Mouse (Mus musculus): Measurements from ENCODE around the gene Rnf43. TPM values are rescaled to one million over a fixed set of nuclear protein-coding genes. Genes with fewer than 3 reads are reported as not detected.

The Rnf43 gene
- total RNA-seq (2017), result 0.10 and 0.27 TPM in 2 replicates

DNA sequence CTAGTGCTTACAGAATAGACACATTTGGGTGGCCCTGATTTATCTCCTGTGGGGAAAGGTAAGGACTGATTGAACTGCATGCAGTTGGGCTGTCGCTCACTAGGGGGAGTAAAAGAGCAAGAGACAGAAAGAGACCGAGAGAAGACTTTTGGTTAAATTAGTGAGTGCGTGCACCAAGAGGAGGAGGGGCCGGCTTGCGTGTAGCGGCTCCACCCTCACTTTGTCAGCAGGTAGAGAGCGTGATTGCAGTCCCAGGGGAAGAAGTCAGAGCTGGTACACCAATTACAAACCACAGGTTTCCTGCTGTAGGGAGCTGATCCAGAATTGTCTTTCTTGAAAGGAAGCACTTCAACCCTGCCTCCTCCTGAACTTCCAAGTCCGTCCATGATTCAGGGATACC, at the start of gene Rnf43:
Rnf43 (plus strand) TSS at position 316 of the 400 bp plus-strand sequence.
- peak; percentile 98 for ATAC-seq (replicated peaks; ENCODE audit: low read depth, poor library complexity, severe bottlenecking)

DNA sequence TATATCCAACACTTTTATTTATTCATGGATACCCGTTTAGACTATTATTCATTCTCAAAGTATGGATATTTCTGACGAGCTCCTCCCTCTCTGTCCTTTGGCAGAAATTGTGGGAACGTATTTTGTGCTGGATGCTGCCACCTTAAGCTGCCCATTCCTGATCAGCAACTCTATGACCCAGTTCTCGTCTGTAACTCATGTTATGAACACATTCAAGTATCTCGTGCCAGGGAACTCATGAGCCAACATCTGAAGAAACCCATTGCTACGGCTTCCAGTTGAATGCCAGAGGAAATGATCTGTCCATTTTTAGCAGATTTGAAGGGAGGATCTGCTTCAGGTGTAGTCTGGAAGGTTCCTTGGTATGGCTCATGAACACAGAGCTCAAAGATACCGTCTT, 48.5 kb upstream of the Rnf43 start:
- ATAC-seq (replicated peaks; ENCODE audit: low read depth, poor library complexity, severe bottlenecking), result no peak

DNA sequence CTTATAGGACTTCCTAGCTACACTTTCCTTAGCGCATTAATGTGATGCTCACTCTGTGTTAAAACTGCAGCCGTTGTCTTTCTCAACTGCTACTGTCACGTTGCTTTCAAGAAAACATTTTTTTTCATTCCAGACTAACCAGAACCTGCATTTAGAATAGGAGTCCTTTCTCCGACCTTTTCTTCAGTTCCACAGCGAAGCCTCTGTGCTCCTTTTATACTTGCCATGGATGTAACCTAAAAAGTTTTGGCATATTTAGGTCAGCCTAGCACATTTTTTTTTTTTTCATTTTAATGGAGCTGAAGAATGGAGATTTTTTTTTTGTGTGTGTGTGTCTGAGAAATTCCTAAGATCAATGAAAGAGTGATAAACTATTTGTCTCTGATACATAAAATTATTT, 47.0 kb upstream of the Rnf43 start:
- ATAC-seq (replicated peaks; ENCODE audit: low read depth, poor library complexity, severe bottlenecking), result no peak

DNA sequence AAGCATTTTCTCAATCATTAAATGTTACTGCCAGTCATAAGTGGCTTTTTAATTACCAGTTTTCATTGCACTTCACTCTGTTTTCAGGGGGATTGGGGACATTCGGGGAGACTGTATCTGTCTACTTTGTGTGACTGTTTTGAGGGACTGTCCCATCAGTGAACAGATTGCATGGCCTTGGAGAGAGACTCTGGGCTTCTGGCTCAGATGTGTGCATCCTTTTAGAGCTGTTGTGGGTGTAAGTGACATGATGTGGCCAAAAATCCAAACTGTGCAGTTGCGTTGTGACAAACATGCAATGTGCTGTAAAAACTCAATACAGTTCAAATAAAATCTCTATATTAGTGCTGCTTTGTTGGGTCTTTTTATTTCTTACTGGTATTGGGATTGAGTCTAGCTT, 46.6 kb upstream of the Rnf43 start:
- ATAC-seq (replicated peaks; ENCODE audit: low read depth, poor library complexity, severe bottlenecking), result no peak

DNA sequence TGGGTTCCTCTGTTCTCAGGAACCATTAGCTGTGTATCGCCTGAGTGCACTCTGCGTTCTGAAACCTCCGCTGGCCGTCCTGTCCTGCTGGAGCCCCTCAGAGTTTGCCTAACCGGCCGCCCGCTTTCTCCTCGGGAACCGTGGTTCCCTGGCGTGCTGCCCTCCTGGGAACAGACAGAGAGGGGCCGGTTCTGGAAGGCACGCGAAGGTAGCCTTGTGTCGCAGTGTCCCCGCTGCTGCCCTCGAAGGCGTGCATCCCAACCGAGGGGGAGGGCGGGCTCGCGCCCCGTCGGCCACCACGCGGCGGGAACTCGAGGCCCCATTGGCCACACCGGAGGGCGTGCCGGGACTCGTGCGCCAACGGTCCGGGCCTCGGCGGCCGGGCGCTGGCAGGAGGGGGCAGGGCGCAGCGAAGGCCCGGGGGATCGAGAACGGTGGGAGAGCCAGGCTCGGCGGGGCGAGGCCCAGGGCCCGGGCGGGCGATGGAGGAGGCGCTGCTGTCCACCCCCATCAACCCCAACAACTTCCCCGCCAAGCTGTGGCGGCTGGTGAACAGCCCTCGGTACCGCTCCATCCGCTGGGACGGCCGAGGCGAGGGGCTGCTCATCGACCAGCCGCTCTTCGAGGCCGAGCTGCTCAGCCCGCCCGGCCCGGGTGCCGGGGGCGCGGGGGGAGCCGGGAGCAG, 45.6 kb upstream of the Rnf43 start, which contains the start of gene Hsf5:
Hsf5 (plus strand) TSS at position 375 of the 685 bp plus-strand sequence.
- ATAC-seq (replicated peaks; ENCODE audit: low read depth, poor library complexity, severe bottlenecking), result no peak

DNA sequence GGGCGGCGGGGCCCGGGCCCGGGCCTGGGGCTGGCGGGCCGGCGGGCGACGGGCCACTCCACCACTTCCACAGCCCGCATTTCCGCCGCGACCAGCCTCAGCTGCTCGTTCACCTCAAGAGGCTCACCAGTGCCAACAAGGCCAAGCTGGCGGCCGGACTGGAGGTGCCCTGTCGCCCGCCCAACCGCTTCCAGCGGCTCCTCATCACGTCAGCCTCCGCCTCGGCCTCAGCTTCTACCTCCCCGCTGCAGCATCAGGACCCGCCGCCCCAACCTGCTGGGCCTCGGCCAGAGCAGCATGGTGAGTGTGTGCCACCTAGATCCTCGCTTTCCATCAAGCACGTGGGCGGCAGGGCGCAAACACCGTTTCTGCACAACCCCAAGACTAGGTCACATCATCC, 44.9 kb upstream of the Rnf43 start:
- no peak for ATAC-seq (replicated peaks; ENCODE audit: low read depth, poor library complexity, severe bottlenecking)

DNA sequence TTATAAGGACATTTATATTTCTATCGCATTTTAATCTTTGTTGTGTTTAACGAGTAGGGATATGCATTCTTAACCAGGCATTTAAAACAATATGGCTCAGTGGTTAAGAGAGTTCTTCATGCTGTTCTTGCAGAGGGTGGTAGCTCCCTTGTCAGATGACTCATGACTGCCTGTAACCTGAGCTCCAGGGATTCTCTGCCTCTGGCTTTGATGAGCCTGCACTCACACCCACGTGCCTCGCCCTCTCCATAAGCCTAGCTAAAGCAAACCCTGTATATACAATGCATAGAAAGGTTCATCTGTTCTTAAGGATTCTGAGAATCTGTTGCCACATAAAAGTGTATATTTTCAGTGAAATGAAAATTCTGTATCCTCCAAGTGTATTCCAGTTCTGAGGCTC, 39.4 kb upstream of the Rnf43 start:
- no peak for ATAC-seq (replicated peaks; ENCODE audit: low read depth, poor library complexity, severe bottlenecking)

DNA sequence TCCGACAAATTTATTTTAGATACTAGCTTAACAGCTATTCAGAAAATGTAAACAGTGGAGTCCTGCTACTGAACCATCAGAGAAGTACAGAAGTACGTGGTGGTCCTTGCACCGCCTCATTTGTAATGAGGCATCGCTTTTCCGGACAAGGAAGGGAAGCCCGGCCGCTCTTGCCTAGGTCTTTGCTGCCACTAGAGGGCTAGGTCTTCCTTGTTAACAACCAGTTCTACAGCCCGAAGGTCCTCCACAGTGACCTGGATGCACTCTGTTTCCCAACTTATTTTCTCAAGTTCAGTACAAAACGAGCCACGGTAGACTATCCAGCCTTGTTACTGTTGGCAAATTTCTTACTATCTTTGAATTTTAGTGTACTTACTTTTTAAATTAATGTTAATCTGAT, 32.7 kb upstream of the Rnf43 start:
- ATAC-seq (replicated peaks; ENCODE audit: low read depth, poor library complexity, severe bottlenecking), result peak; percentile 94

DNA sequence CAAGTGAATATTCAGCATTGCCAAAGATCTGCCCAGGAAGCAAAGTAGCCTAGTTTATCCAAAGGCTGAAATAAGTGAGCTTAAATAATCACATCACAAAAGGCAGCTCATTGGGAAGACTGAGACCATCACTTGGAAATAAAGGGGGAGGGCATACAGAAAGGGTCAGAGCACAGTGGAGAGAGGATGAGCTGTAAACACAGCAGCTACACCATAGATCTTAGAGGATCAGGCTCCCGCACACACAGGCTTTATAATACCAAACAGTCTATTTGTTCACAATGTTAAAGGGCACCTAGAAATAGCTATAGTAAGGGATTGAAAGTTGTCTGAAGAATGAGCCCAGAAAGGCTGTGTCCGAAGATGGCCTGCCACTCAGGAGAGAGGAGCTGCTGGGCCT, 23.7 kb upstream of the Rnf43 start:
- ATAC-seq (replicated peaks; ENCODE audit: low read depth, poor library complexity, severe bottlenecking), result no peak

DNA sequence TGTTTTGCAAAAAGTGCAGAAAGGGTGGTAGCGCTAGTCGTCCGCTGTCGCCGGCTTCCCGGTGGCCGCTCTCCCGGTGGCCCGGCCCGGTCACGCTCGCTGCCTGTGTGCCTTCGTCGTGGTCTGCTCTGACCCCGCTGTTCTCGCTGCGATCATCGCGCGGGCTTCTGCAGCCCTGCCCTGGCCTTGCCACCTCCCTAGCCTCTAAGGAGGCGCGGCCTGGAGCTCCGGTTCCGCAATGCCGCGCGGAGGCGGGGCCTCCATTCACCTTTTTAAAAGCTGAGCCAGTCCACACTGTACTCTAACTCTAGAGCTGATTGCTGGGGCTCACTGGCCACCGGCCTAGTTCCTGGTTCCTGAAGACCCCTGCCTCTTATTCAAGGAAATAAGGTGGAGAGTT, 23.3 kb upstream of the Rnf43 start:
- ATAC-seq (replicated peaks; ENCODE audit: low read depth, poor library complexity, severe bottlenecking), result peak; percentile 98

DNA sequence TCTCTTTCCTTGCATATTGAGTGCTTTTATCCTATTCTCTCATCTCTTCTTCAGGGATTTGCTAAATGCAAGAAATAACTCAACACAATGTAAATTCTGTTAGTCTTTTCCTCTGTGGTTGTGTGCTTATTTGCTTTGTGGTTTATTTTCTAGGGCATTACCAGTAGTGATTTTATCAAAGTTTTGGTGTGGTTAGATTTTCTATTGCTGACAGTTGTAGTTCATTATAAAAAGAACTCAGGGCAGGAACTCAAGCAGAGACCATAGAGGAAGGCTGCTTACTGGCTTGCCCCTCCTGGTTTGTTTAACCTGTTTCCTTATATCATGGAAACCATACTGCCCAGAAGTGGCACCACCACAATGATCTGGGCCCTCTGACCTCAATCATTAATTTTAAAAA, 19.7 kb upstream of the Rnf43 start:
- ATAC-seq (replicated peaks; ENCODE audit: low read depth, poor library complexity, severe bottlenecking), result no peak

DNA sequence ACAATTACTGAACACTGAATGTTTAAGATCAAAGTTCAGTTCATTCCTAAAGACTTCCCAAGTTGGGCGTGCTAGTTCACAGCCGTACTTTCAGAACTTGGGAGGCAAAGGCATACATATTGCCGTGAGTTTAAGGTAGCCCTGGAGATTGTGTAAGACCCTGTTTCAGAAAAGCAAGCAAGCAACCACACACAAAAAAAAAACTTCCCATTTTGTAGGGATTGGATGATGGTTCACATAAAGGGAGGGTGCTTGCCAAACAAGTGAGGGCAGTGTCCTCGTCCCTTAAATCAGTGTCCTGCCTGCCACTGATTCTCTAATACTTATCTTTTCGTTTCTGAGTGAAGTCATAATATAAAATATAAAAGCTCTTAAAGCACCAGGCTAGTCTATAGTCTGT, 7.8 kb upstream of the Rnf43 start:
- ATAC-seq (replicated peaks; ENCODE audit: low read depth, poor library complexity, severe bottlenecking), result 0 out of 2 replicates have a peak, but pooled peaks have one; percentile 25

DNA sequence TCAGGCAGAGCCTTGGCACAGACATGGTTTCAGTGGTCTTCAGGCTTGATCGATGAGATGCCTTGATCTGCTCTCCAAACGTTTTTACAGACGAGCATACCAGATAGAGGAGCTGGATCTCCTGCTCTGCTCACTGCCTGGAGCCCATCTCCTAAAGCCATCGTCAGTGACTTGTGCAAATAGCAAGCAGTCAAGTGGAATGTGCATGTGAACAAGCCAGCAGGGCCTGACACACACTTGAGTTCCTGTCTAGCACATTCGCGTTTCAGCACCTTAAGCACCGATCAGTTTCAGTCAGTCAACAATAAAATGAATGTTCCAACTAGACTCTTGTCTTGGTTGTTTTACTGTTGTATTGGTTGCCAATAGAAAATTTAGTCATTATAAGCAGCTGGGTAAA, 3.3 kb upstream of the Rnf43 start:
- no peak for ATAC-seq (replicated peaks; ENCODE audit: low read depth, poor library complexity, severe bottlenecking)

DNA sequence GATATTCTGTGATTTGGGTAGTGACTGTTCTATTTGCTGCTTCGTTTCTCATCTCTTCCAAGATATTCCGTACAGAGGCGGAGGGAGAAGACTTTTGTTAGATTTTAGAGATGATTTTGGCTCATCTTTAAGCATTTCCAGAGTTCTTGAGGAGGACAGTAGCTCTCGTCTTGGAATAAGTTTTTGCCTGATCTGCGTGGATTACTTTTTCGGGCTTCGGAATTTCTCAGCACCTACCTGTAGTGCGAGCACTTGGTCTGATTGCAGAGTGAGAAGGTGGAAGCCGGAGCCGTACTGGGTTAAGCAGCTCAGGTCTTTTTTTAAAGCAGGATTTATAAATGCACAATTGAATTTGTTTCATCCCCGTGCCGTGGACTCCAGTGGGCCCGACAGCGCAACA, 300 bp downstream of the Rnf43 start:
- ATAC-seq (replicated peaks; ENCODE audit: low read depth, poor library complexity, severe bottlenecking), result no peak

DNA sequence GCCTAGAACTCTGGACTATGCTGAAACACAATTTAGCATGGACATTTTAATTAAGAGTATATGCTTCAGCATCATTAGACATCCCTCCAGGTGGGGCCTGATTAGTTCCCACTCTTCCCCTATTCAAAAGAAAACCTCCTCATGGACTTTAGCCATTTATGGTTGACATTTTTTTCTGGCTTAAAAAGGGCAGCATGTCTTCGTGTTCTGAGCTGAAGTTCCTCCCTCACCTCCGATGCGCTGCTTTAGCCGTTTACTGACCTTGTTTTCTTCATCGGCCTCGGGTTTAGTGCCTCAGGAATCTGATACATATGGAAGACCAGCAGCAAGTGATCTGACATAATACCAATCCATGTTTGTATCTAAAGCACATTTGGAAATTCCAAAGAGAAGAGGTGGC, 1.4 kb downstream of the Rnf43 start:
- no peak for ATAC-seq (replicated peaks; ENCODE audit: low read depth, poor library complexity, severe bottlenecking)

DNA sequence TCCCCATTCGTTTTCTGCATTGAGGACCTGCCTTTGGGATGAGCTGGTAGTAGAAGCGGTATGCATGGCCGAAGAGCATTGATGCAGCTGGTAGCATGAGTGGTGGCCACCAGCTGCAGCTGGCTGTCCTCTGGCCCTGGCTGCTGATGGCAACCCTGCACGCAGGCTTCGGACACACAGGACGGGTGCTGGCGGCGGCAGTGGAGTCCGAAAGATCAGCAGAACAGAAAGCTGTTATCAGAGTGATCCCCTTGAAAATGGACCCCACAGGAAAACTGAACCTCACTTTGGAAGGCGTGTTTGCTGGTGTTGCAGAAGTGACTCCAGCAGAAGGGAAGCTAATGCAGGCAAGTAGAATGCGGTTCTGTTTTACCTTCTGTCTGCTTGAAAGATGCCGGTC, 2.0 kb downstream of the Rnf43 start:
- no peak for ATAC-seq (replicated peaks; ENCODE audit: low read depth, poor library complexity, severe bottlenecking)

DNA sequence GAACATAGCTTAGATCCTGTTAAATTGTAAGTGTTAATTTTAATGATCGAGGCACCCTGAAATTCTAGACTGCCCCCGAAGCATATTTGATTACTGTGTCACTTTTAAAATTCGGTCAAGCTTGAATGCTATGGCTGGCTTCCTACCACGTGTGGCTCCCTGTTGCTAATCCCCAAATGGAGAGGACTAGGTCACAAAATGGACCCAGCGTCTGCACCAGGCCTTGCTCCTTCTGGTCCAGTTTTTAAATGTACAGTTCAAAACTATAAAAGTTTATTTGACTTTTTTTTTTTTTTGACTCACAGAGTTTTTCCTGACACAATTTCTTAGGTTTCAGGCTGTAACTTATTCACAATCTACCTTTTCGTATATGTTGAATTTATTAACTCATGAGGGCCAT, 2.7 kb downstream of the Rnf43 start:
- no peak for ATAC-seq (replicated peaks; ENCODE audit: low read depth, poor library complexity, severe bottlenecking)

DNA sequence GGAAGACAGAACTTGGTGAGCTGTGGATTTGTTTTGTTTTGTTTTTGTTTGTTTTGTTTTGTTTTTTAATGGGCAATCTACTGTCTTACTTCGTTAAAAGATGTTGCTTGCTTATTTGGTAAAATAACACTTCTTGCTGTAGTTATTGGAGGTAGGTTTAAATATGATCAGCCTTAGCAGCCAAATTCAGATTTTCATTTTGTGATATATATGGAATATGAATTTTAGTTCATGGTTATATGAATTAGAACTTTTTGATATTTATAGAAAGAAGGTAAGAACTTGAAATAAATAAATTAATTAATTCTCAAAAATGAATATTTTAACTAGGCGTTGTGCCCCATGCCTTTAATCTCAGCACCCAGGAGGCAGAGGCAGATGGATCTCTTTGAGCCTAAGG, 3.1 kb downstream of the Rnf43 start:
- no peak for ATAC-seq (replicated peaks; ENCODE audit: low read depth, poor library complexity, severe bottlenecking)

DNA sequence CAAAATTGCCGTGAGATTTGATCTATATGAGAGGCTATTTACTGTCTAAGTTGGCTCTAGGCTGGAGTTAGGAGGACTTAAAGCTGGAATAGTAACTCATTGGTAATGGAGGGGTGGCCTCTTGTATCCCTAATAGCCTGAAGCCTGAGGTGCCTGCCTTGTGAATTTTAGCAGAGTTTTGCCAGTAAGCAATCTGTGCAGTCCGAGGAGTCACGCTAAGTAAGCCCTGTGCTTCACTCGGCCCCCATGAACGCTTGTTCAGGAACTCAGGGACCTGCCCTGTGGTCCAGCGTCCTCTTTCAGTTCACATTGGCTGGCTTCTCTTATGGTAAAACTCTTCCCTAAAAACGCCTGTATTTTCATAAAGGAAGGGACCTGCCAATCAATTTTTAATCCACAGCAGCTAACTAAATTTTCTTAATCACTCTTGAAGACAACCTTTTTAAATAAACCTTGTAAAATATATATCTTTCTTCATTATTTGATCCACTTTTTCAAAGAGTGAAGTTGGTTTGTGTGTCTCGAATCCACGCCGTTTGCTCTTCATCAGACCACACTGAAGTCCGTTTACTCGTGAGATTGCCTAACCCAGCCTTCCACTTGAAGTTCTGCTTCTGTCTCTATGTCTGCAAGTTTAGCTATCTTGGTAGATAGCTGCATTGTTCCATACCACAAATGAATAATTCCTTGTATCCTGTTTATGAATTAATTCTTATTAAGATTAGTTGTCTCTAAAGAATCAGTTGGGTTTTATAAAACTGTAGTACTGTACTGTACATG, 3.9 kb downstream of the Rnf43 start:
- ATAC-seq (replicated peaks; ENCODE audit: low read depth, poor library complexity, severe bottlenecking), result no peak

DNA sequence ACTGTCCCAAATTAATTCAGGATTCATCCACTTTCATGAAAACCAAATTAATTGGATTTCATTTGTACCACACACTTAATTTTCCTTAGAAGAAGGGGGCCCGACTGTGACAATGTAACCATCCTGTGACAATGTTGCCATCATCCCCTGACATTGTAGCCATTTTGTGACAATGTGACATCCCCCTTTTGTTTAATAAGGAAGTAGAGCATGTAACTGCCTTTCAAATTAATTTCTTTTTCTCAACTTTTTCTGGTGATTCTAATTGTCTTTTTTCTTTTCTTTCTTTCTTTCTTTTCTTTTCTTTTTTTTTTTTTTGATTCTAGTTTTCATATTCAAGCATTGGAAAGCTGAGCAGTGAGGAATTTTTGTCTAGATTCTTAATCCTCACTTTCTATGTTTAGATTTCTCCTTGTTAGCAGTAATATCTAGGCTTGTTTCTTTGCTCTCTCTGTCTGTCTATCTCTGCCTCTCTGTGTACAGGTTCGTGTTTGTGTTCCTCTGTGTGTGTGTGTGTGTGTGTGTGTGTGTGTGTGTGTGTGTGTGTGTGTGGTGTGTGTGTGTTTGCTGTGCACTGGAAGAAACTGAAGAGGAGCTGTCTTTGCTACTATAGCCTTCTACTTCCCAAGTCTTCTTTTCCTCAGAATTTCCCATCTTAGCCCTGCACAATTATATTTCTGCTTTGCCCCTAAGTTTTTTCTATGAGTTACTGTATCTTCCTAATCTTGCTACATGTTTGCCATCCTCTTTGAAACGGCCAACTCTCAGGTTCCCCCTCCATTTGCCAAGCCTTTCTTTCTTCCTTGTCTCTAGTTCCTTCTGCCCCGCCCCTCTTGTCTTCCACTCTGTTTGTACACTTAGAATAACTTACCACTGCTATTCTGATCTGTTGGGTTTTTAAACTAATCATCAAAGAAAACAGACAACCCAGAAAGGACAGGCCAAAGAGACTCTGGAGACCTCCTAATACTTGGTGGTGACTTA, 4.9 kb downstream of the Rnf43 start:
- no peak for ATAC-seq (replicated peaks; ENCODE audit: low read depth, poor library complexity, severe bottlenecking)

DNA sequence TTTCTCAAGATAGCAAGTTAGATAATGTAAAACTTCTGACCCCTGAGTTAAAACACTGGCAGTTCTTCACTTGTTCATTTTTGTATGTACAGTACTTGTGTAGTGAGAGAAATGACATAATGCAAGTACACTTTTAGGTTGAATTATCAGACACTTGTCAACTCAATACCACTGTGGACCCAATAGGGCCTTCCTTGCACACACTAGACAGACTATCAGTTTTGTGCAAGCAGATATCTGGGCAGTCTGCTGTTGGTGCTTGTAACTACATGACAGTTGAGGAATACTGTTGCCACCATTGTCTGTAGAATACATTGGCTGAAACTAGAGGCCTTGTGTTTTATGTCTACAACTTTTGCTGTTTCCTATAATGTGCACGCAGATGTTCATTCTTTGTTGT, 10.8 kb downstream of the Rnf43 start:
- ATAC-seq (replicated peaks; ENCODE audit: low read depth, poor library complexity, severe bottlenecking), result no peak

Data from common myeloid progenitor, adult 5-6 weeks (primary cell).